Mouse (Mus musculus) heart, embryonic 14.5 days (tissue): ENCODE data around the gene Etnppl. TPM values are rescaled to one million over a fixed set of nuclear protein-coding genes. Genes with fewer than 3 reads are reported as not detected.

ENCODE experiments used
- ATAC-seq: fragments of 200-750 bp; cut with Nextera tagmentation; 2 replicates; pipeline ENCODE4 v1.8.0; 2017; ENCODE audit warnings: low read depth, moderate TSS enrichment; ENCODE audit not compliant: insufficient number of reproducible peaks, insufficient read depth, low FRiP score
- H3K27ac ChIP-seq, 2 experiments: fragments of 200-500 bp in 1 of 2; fragments of 300-500 bp in 1 of 2; sonication (generic) in 1 of 2; replicated peaks in 1 of 2; 2 replicates each; pipeline ENCODE4 v1.5.1; 2012 to 2014; ENCODE audit warnings: low read depth in 2 of 2, low read length in 2 of 2, control low read depth in 1 of 2, mild to moderate bottlenecking in 1 of 2, mixed read lengths in 1 of 2; ENCODE audit not compliant: control insufficient read depth in 1 of 2, insufficient read depth in 1 of 2
- H3K27me3 ChIP-seq: fragments of 300-500 bp; sonication (generic); 2 replicates; pipeline ENCODE4 v1.6.1; 2014; ENCODE audit warnings: mild to moderate bottlenecking, low read length, control low read depth; ENCODE audit not compliant: control insufficient read depth, insufficient read depth
- H3K36me3 ChIP-seq: fragments of 300-500 bp; sonication (generic); 2 replicates; pipeline ENCODE4 v1.6.1; 2014; ENCODE audit warnings: mild to moderate bottlenecking, control low read depth, low read length, mixed read lengths; ENCODE audit not compliant: control insufficient read depth, insufficient read depth
- H3K4me1 ChIP-seq, 2 experiments: fragments of 200-500 bp in 1 of 2; fragments of 300-500 bp in 1 of 2; sonication (generic) in 1 of 2; 2 replicates each; pipeline ENCODE4 v1.6.1; 2012 to 2014; ENCODE audit warnings: low read length in 2 of 2, control low read depth in 1 of 2, mixed read lengths in 1 of 2; ENCODE audit not compliant: control insufficient read depth in 2 of 2, insufficient read depth in 2 of 2
- H3K4me2 ChIP-seq: fragments of 300-500 bp; sonication (generic); 2 replicates; pipeline ENCODE4 v1.6.1; 2014; ENCODE audit warnings: mild to moderate bottlenecking, low read length
- H3K4me3 ChIP-seq, 2 experiments: fragments of 200-500 bp in 1 of 2; fragments of 300-500 bp in 1 of 2; sonication (generic) in 1 of 2; 2 replicates each; pipeline ENCODE4 v1.5.1; 2012 to 2014; ENCODE audit warnings: low read length in 2 of 2, mild to moderate bottlenecking in 2 of 2, control low read depth in 1 of 2, low read depth in 1 of 2, moderate library complexity in 1 of 2; ENCODE audit not compliant: control insufficient read depth in 1 of 2, insufficient read depth in 1 of 2
- H3K9ac ChIP-seq: fragments of 300-500 bp; sonication (generic); 2 replicates; pipeline ENCODE4 v1.6.1; 2014; ENCODE audit warnings: mild to moderate bottlenecking, low read length
- H3K9me3 ChIP-seq: fragments of 300-500 bp; sonication (generic); 2 replicates; pipeline ENCODE4 v1.6.1; 2016; ENCODE audit warnings: low read length, control low read depth; ENCODE audit not compliant: control insufficient read depth
- WGBS: fragments of 180-500 bp; shearing (Covaris S2); extraction: QIAGEN DNeasy Blood & Tissue Kit; methylation state at CpG from one replicate; pipeline ENCODE4 v1.1.7; 2014; 5-methylcytosine and 5-hydroxymethylcytosine counted together
- polyA plus RNA-seq: library from polyadenylated mRNA; unstranded; fragments of >200 nt; fragmentation: Nextera tagmentation; extraction: Ambion mirVana; gene quantifications from 2 replicates; pipeline ENCODE4 v1.2.1, GENCODE M21; 2014

Etnppl gene
- polyA plus RNA-seq, 1 experiment from 2014 or later, result not detected

DNA sequence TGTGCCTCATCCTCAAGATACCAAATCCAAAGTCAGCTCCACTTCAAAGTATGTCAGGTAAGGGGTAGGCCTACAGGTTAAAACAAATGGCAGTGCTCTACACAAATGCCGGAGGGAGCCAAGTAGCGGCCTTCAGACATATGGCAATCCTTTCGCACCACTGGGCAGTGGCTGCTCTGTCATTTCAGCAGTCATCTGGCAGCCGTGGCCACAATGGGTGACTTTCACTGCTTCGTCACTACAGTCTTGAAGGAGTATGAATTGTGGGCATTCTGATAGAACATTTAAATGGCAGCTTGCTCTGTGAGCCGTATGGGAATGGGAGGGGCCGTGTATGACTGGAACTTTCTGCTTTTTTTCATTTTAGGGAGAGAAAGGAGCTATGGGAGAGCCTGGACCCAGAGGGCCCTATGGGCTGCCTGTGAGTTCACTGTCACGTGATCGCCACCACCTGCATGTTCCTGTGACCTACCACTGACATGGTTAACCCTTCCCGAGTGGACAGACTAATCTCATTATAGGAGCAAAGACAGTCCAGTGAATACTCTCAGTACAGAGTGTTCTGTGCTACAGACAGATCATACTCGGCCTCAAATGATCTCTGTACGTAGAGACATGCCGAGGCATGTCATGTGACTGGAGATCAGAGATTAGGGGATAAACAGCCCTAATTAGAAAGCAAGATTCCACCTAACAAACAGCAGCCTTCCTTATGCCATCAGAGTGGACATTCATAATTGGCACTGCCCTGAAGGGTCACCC, 34.2 kb upstream of the Etnppl start:
- no peak for ATAC-seq

DNA sequence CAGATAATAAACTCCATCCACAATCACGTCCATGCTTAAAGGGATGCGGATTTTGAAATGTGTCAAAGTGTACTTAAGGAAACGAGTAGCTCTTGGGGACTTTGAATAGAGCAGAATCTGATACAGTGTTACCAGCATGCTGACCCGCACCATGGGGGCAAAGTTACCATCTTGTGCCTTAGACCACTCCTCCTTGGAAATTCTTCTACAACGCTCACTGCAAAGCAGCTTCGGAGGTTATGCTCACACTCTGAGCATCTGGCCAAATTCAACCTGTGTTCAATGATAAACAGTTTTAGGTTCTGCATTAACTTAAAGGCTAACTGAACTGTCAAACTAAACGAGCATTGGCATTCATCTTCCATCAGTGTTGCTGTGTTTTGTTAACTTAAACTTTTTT, 33.2 kb upstream of the Etnppl start:
- Histone ChIP-seq H3K4me2 (no peak overlapping the region), H3K36me3 (no peaks in the 10 kb centered on the region), H3K9ac (no peak overlapping the region), H3K4me1 (peaks cover 0 to 5% of the 10 kb centered on the region in 2 experiments; a peak in 1 of 4 replicates), H3K4me3 (no peak overlapping the region), H3K27ac (no peak overlapping the region), H3K27me3 (no peaks in the 10 kb centered on the region), H3K9me3 (no peaks in the 10 kb centered on the region)
- ATAC-seq, result no peak
- 81% methylated on average over 7 of the region's 7 CpGs for WGBS

More for the DNA sequence above, 34.2 kb upstream of the Etnppl start:
- Histone ChIP-seq H3K27ac (no peak overlapping the region), H3K4me1 (peaks cover 0 to 5% of the 10 kb centered on the region in 2 experiments; a peak in 1 of 4 replicates), H3K9ac (no peak overlapping the region), H3K9me3 (no peaks in the 10 kb centered on the region), H3K27me3 (no peaks in the 10 kb centered on the region), H3K4me3 (no peak overlapping the region), H3K4me2 (no peak overlapping the region), H3K36me3 (no peaks in the 10 kb centered on the region)
- 81% methylated on average over 13 of the region's 13 CpGs for WGBS

DNA sequence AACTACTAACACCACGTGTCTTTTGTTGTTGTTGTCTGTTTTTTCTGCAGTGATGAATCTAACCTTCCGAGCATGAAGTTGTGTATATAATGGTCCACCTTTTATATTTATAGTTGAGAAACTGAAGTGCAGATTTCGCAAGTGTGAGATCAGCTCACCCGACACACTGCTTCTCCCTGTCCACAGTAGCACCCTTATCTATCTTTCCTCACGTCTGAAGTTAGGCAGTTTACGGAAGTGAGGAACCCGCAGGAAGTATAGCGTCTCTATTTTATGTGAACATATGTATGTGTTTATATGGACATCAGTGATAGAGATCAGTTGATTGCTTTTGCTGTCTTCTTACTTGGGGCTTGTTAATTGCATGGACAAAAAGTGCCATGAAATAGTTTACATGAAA, 22.2 kb upstream of the Etnppl start:
- H3K4me1 ChIP-seq, result peaks cover 8 to 14% of the 10 kb centered on the region in 2 experiments
- H3K27me3 ChIP-seq, result no peaks in the 10 kb centered on the region
- H3K9ac ChIP-seq, result no peak overlapping the region
- H3K4me3 ChIP-seq, result no peak overlapping the region
- peak overlapping the region; percentile 38 for H3K4me2 ChIP-seq
- WGBS, result 20% methylated on average over 8 of the region's 8 CpGs
- H3K36me3 ChIP-seq, result no peaks in the 10 kb centered on the region
- no peaks in the 10 kb centered on the region for H3K9me3 ChIP-seq
- H3K27ac ChIP-seq, result no peak overlapping the region
- ATAC-seq, result no peak

DNA sequence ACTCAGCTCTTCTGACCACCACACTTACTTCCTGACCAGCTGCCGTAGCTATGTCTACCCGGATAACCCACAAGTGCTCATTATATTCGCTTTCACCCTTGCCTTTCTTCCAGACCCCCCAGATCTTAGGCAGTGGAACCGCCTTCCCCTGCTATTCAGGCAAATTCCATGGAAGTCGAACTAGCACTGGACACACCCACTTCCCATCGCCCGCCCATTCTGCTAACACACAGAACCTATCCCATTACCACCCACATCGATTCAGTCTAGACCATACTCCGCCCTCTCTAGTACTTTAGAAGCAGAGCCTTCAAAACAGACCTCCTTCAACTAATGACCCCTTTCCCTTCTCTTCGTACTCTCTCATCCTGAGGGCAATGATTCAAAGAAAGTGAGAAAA, 15.8 kb upstream of the Etnppl start:
- H3K27ac ChIP-seq, result no peak overlapping the region
- ATAC-seq, result no peak
- H3K9ac ChIP-seq, result no peak overlapping the region
- H3K4me1 ChIP-seq, result no peaks in the 10 kb centered on the region
- no peaks in the 10 kb centered on the region for H3K27me3 ChIP-seq
- no peak overlapping the region for H3K4me3 ChIP-seq
- 77% methylated on average over 10 of the region's 10 CpGs for WGBS
- no peaks in the 10 kb centered on the region for H3K9me3 ChIP-seq
- H3K4me2 ChIP-seq, result no peak overlapping the region
- no peaks in the 10 kb centered on the region for H3K36me3 ChIP-seq

DNA sequence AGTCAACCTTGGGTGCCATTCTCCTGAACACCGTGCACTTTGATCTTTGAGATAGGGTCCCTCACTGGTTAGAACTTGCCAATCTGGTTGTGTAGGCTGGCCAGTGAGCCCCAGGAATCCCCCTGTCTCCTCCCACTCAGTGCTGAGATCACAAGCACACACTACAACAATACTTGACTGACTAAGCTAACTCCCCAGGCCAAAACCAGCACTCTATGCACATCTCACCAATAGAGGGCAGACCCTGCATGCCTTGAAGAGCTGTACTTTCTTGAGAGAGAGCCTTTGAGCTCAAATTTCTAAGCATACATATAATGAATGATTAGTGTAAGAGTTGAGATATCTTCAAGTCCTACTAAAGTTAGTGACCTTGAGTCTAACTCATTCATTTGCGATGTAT, 9.3 kb upstream of the Etnppl start:
- Histone ChIP-seq H3K4me1 (no peaks in the 10 kb centered on the region), H3K9ac (no peak overlapping the region), H3K4me2 (no peak overlapping the region), H3K27ac (no peak overlapping the region), H3K36me3 (no peaks in the 10 kb centered on the region), H3K4me3 (no peak overlapping the region), H3K9me3 (no peaks in the 10 kb centered on the region), H3K27me3 (no peaks in the 10 kb centered on the region)
- ATAC-seq, result no peak
- 65% methylated on average over 2 of the region's 2 CpGs for WGBS

DNA sequence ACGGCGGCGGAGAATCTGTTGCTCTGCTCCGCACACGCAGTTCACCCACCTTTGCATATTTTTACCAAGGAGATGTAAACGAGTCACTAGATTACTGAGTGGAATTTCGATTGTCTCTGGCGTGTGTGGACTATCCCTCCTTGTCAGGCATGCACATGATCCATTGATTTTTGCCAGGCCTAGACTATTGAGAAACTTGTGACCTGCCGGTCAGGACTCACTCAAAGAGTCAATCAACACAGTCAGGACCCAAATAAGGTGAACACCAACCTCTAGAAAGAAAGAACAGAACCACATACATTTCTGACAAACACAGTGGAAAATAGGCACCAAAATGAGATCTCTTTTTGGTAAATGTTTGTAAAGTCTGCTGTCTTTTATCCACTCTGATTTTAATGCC, 2.8 kb upstream of the Etnppl start:
- H3K27ac ChIP-seq, result no peak overlapping the region
- no peak for ATAC-seq

DNA sequence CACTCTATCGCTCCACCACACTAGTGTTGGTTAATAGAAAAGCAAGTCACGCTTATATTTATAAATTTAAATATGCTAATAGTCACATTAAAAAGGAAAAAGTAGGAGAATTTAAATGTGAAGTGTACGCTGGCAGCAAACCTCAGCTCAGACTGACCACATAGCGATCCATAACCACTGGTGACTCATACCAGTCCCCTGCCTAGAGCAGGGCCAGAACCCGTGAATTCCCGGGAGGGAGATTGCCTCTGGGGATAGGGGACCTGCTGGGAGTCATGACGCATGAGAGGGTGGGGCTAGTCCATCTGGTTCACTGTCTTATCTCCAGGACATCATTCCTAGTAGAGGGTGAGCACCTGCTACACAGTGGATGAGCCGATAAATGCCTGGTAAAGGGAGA, 1.6 kb upstream of the Etnppl start:
- WGBS, result 55% methylated on average over 8 of the region's 8 CpGs
- no peak for ATAC-seq
- H3K9ac ChIP-seq, result no peak overlapping the region
- no peak overlapping the region for H3K4me3 ChIP-seq
- H3K27ac ChIP-seq, result no peak overlapping the region
- H3K36me3 ChIP-seq, result no peaks in the 10 kb centered on the region
- H3K4me2 ChIP-seq, result no peak overlapping the region
- H3K9me3 ChIP-seq, result no peaks in the 10 kb centered on the region
- peaks cover 9% of the 10 kb centered on the region for H3K27me3 ChIP-seq
- H3K4me1 ChIP-seq, result peaks cover 2 to 8% of the 10 kb centered on the region in 2 experiments; a peak in 2 of 4 replicates

More for the DNA sequence above, 2.8 kb upstream of the Etnppl start:
- H3K4me3 ChIP-seq, result no peak overlapping the region
- 74% methylated on average over 9 of the region's 9 CpGs for WGBS
- no peaks in the 10 kb centered on the region for H3K9me3 ChIP-seq
- no peaks in the 10 kb centered on the region for H3K36me3 ChIP-seq
- no peak overlapping the region for H3K9ac ChIP-seq
- no peak overlapping the region for H3K4me2 ChIP-seq
- peaks cover 9% of the 10 kb centered on the region for H3K27me3 ChIP-seq
- H3K4me1 ChIP-seq, result peaks cover 2 to 8% of the 10 kb centered on the region in 2 experiments; a peak in 2 of 4 replicates
